Mouse (Mus musculus) urinary bladder, postnatal 25 days (tissue): ENCODE measurements at regions not wholly inside any gene's neighbourhood (a gene's known extent, or its start where the extent isn't known, plus 50 kb on each side); places are given as distances from the start of the nearest gene placed in this dataset.

ENCODE experiments used
- DNase-seq: peaks from one replicate; pipeline ENCODE4 v3.0.0; 2022; ENCODE audit warnings: low spot score

DNA sequence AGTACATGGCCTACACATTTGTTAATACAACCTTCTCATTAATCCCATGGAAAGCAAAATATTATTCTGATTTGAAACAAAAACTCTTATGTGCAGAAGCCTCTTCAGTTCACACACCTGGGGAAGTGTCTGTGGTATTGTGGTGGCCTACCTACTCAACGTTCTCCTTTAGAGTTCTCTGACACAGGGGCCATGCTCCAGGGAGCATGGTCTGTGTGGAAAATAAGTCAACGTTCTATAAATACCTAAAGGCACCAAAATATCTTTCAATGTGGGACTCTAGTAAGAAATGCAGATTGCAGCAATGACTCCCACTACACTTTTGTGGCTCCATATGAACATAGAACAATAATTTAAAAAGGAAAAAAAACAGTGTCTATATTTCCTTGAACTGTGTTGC lies 489.0 kb upstream of the A1bg start:
- no peak for DNase-seq

DNA sequence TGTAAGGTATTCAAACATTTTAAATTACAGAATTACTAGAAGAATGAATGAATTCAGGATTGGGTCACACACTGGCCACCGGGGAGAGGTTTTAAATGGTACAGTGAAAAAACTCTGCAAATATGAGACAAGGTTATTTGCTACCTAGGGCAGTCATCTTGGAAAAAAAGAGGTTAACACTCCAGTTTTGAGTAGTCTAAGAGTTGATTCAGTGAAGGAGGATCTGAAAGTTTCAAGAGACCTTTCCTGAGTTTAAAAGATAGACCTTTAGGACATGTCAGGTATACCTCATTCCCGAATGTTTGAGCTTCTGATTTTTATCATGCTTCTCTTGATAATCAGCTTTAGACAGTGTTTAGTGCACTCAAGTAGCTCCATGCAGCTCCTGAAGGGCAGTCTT lies 488.0 kb upstream of the A1bg start:
- DNase-seq: no peak

GRCm38 (mm10) chr15:61408621-61409020 lies 485.8 kb upstream of the A1bg start:
- no peak for DNase-seq

- DNase-seq: no peak
Observed at GRCm38 (mm10) chr15:61400720-61401119, 477.9 kb upstream of the A1bg start.

GRCm38 (mm10) chr15:61399971-61400370 lies 477.2 kb upstream of the A1bg start:
- no peak for DNase-seq

GRCm38 (mm10) chr15:61398829-61399228 lies 476.0 kb upstream of the A1bg start:
- no peak for DNase-seq

GRCm38 (mm10) chr15:61397061-61397460 lies 474.2 kb upstream of the A1bg start:
- DNase-seq: no peak

DNA sequence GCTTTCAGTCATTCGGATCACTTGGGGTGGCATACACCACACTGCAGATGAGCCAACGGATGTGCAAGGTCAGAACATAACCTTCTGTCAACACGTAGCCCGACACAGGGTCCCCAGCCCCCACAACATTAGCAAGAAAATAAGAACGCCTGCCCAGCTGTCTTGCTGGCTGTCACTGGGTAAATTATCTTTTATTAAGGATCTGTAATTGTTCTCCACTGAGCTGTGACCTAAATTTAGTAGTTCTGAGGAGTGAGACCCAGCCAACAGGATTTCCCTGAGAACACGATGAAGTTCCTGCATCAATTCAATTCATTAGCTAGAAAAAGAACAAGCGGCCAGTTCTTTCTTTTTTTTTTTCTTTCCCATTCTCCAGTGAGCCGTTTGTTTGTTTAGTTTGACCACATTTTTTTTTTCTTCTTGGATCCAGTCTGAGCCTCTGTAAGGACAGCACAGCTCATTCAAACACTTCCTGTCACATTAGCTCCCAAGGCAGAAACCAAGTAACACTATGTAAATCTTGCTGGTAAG lies 472.5 kb upstream of the A1bg start:
- DNase-seq: no peak

- no peak for DNase-seq
Observed at GRCm38 (mm10) chr15:61380666-61381065, 457.9 kb upstream of the A1bg start.

DNA sequence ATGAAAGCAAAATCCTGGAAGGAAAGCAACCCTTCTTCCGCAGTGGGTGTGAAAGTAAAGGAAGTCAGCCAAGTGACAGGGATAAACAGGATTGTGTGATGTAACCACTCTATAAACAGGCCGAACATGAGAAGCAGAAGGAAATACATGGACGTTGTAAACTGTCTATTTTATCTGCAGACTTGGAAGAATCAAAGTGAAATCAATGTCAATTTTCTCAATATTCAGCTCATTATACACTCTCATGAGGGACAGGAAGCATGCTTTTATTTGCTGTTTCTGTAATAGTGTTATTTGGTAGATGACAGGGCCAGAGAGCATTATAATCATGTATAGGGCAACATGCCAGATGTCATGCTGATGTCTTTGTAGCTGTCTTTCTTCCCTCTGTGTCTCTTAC lies 443.5 kb upstream of the A1bg start:
- no peak for DNase-seq

DNA sequence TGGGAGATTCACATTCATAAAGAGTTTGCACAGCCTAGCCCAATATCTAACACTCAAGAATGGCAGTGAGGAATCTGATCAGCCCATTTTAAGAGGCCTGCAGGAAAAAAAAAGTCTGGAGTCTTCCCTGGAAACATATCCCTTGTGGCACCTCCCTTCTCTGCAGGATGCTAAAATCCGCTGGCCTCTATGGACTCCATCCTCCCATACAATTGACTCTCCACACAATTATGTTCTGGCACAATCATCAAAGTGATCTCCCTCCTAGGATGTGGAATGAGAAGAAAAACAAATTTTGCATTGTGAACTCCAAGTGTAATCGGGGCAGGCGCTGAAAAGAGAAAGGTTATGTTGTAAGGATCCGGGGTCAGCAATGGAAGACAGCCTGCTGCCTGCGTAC lies 442.7 kb upstream of the A1bg start:
- DNase-seq: no peak

DNA sequence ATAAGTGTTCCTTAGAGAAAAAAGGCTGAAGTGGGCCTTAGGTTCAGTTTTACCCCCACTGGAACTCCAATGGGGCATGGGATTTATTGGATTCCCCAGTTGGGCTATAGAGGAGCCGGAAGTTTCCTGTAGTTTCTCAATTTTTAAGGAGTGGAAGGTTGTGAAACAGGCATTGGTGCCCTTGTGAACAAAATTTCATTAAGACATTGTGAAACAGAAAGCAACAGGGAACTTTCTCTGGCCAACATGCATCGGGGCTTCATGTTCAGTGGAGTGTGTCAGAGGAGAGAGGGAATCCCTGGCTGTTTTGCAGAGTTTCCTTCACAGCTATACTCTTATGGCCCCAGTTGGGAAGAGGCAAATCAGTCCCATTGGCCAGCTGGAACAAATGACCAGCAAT lies 441.6 kb upstream of the A1bg start:
- DNase-seq: no peak

- DNase-seq: no peak
Observed at GRCm38 (mm10) chr15:61361254-61361653, 438.4 kb upstream of the A1bg start.

DNA sequence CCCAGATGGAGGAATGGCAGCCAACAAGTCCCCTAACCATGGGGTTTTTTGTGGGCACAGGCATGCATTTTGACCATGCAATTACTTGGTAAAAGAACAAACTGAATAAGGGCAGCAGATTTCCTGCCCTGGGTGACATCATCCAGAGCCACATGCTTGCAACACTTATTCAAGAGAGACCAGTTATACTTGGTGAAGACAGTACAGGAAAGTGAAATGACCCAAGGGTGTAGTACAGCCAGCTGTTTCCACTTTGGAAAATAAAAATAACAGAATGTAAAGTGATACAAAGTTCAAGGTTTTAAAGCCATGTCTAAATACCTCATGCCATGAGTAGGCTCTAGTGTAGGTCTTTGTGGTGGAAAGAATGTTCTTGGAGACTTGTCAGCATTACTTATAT lies 432.5 kb upstream of the A1bg start:
- no peak for DNase-seq

GRCm38 (mm10) chr15:61351729-61352342 lies 429.0 kb upstream of the A1bg start:
- no peak for DNase-seq

GRCm38 (mm10) chr15:61345101-61345500 lies 422.3 kb upstream of the A1bg start:
- no peak for DNase-seq

GRCm38 (mm10) chr15:61342618-61343017 lies 419.8 kb upstream of the A1bg start:
- DNase-seq: no peak

GRCm38 (mm10) chr15:61327925-61328324 lies 405.1 kb upstream of the A1bg start:
- DNase-seq: no peak

GRCm38 (mm10) chr15:61322243-61322642 lies 399.4 kb upstream of the A1bg start:
- no peak for DNase-seq

GRCm38 (mm10) chr15:61309452-61310165 lies 386.8 kb upstream of the A1bg start:
- DNase-seq: no peak

DNA sequence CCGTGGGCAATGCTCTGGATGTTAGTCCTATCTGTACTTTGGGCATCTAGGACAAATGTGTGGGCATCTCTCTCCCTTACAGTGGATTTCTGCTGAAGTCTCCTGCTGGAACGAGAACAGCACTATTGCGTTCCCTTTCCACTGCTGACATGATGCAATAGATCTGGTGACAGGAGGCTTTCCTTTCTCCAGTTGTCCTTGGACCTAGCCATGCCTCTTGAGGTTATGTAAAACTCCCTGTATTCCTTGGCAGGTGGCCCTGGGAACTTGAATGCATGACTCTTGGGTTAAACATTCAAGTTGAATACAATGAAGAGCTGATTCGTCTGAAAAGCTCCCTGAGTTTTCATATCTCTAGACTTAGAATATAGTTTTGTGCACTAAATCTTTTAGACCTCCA lies 386.1 kb upstream of the A1bg start:
- DNase-seq: no peak

DNA sequence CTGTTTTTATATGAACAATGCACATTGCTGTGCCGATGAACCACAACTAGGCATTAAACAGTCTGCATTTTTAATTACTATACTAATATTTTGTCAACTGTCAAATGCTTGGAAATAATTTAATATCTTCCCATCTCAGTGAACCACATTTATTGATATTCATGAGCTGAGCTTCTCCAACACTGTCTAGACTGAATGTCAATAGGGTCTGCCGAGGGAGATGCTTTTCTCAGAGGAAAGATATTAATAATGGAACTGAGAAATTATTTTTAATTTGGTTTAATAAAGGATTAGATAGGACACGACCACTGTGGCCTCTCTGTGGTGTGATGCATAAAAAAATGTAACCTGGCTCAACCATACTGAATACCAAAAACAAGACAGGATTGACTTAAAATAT lies 381.7 kb upstream of the A1bg start:
- DNase-seq: no peak

DNA sequence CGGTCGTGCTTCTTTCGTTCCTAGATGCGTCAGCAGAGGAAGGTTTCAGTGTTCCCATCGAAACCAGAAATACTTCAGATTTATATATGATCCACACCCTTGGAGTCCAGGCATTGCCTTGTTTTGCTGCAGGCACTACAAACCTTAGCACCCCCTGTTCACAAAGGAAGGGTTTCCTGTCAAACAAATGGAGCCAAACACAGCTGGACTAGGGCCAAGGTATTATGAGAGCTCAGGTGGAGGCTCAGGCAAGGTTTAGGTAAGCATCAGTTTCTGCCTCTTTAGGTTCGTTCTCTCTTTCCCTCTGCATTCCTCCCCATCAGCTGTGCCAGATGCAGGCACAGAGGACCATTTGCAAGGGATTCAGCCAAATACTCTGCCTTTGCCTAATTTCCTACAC lies 377.0 kb upstream of the A1bg start:
- DNase-seq: no peak
